Mouse (Mus musculus) kidney, embryonic 15.5 days (tissue): Measurements from ENCODE around the gene Fndc8. TPM values are rescaled to one million over a fixed set of nuclear protein-coding genes. Genes with fewer than 3 reads are reported as not detected.

Experiments
- polyA plus RNA-seq: library from polyadenylated mRNA; unstranded; fragments of >200 nt; fragmentation: Nextera tagmentation; extraction: Ambion mirVana; gene quantifications from 2 replicates; pipeline ENCODE4 v1.2.1, GENCODE M21; 2015

The Fndc8 gene
- polyA plus RNA-seq, 1 experiment from 2014 or later: 0.18 TPM

Other genes starting within 250 kb of the Fndc8 start
- 0.39 and 0.44 TPM in 2 replicates for gene Cct6b, start 127.8 kb upstream of the Fndc8 start, polyA plus RNA-seq
- 42.0 and 44.6 TPM in 2 replicates for gene Zfp830, start 127.8 kb upstream of the Fndc8 start, polyA plus RNA-seq
- 33.3 and 34.6 TPM in 2 replicates for gene Lig3, start 111.0 kb upstream of the Fndc8 start, polyA plus RNA-seq
- 22.3 and 23.6 TPM in 2 replicates for gene Rffl, start 20.9 kb upstream of the Fndc8 start, polyA plus RNA-seq
- gene Rad51d, start 1.5 kb upstream of the Fndc8 start, polyA plus RNA-seq: 11.1 and 13.9 TPM in 2 replicates
- gene Nle1, start 16.3 kb downstream of the Fndc8 start, polyA plus RNA-seq: 34.9 and 40.0 TPM in 2 replicates
- gene Unc45b, start 18.4 kb downstream of the Fndc8 start, polyA plus RNA-seq: 6.0 and 7.1 TPM in 2 replicates
- gene Slfn5, start 59.2 kb downstream of the Fndc8 start, polyA plus RNA-seq: 7.4 and 9.8 TPM in 2 replicates
- 18.6 and 20.7 TPM in 2 replicates for gene Slfn9, start 99.7 kb downstream of the Fndc8 start, polyA plus RNA-seq
- 0.54 and 0.58 TPM in 2 replicates for gene Slfn8, start 128.7 kb downstream of the Fndc8 start, polyA plus RNA-seq
- 4.0 and 4.4 TPM in 2 replicates for gene Slfn2, start 173.0 kb downstream of the Fndc8 start, polyA plus RNA-seq
- gene Slfn1, start 224.7 kb downstream of the Fndc8 start, polyA plus RNA-seq: 0.28 and 0.31 TPM in 2 replicates